Mouse (Mus musculus) cerebellum, adult 18-20 months (tissue): Measurements from ENCODE around the gene Ppp1r12b.

Source experiments
- DNase-seq, 2 experiments: peaks; one replicate each; pipeline ENCODE4 v3.0.0; 2021

Ppp1r12b gene

GRCm38 (mm10) chr1:134955637-134956176, at the start of gene Ppp1r12b:
Gene Ppp1r12b, minus strand, starts transcription at chr1:134955942.
- DNase-seq, result peak; percentile 95 to 99

GRCm38 (mm10) chr1:135003346-135003745, 47.6 kb upstream of the Ppp1r12b start:
- DNase-seq, result no peak

- DNase-seq, result no peak
Measured at GRCm38 (mm10) chr1:135000527-135000926, 44.8 kb upstream of the Ppp1r12b start.

GRCm38 (mm10) chr1:134998231-134998630, 42.5 kb upstream of the Ppp1r12b start:
- DNase-seq, result peak in 1 of 2 experiments; percentile 9

DNA sequence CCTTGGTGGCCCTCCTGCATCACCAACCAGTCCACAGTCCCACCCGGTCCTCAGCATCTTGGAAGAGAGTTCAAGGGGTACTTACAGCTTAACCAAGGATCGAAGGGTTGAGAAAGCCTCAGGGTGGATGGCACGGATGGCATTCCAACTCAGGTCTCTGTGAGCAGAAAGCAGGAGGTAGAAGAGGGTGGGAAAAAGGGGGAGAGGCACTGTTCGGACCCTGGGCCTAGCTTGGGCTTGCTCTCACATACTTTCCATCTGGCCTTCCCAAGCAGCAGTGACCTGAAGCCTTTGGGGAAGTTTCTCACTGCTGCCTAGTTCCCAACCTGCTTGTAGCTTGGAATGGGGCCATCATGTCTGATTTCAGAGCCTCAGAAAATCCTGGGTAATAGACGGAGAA, 41.8 kb upstream of the Ppp1r12b start:
- no peak for DNase-seq

- no peak for DNase-seq
Measured at GRCm38 (mm10) chr1:134996471-134996870, 40.7 kb upstream of the Ppp1r12b start.

GRCm38 (mm10) chr1:134995954-134996353, 40.2 kb upstream of the Ppp1r12b start:
- DNase-seq, result no peak

- no peak for DNase-seq
Measured at GRCm38 (mm10) chr1:134995437-134995836, 39.7 kb upstream of the Ppp1r12b start.

- no peak for DNase-seq
Measured at GRCm38 (mm10) chr1:134994739-134995138, 39.0 kb upstream of the Ppp1r12b start.

DNA sequence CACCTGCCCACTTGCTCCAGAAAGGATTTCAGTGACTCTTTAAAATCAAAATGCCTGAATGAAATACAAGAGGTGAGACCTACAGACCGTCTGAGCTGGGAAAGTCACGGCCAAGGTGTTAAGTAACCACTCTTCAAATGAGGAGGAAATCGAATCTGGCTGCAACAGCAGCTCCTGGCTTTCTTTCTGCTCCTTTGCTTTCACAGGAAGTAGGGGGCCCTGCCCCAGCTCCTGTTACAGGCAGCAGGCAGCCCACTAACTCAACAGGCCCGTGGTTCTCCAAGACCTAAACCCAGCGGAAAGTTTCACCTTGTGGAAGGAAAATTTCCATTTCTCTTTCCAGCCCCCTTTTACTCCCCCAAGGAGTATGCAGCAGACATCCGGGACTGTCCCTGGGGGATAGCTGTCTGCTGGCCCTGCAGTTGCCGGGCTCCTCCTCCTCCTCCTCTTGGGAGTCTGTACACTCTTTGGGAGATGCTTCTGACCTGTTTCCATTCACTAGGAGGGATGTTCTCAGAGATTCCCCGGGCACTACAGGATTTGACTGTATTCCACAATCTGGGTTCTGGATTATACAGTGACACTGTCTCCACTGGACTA, 36.4 kb upstream of the Ppp1r12b start:
- DNase-seq, result no peak

DNA sequence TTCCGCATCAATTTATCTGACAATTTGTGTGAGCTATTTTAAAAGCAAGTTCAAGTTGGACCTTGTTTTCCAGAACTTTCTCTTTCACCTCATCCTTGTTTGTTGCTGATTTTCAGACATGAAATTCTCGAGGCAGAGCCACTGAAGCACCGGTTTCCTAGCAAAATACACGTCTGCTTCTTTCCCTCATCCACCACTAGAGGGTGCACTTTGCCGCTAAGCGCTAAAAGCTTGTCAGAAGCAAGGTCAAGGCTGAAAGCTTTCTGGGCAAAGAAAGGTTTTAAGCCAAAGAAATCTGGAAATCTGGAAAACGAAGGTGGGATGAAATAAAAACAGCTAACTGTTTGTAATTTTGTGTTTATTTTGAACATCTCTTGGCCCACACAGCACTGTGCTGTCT, 33.6 kb upstream of the Ppp1r12b start:
- DNase-seq, result peak; percentile 80 to 82

GRCm38 (mm10) chr1:134987962-134988341, 32.2 kb upstream of the Ppp1r12b start:
- no peak for DNase-seq

DNA sequence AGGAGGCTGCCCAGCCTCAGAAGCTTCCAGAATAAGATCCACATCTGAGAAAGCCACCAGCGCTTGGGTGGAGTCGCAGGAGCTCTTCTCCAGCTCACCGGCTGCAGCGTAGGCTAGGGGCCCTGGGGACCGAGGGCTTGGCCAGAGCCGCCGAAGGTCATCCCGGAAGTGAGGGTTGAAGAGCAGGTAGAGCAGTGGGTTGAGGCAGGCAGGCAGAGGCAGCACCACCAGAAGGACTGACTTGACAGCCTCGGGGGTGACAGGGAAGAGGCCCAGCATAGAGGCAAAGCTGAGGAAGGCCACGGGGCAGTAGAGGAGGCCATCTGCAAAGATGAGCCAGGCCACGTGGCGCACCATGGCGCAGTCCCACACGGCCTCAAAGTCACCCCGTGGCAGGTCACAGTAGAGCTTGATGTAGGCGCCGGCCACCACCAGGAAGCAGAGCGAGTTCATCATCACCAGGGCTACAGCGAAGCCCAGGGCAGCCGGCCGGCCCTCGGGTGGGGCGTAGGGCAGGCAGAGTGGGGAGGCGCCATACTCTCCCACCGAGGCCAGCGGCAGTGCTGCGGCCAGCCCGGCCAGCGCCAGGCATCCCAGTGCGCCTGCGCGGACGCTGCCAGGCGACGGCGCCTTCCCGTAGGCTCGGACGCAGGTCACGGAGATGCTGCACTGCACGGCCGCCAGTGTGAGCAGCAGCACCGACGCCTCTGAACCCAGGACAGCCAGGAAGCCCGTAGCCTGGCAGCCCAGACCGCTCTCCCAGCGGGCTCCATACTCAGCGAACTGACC, 31.6 kb upstream of the Ppp1r12b start:
- peak; percentile 67 to 79 for DNase-seq

DNA sequence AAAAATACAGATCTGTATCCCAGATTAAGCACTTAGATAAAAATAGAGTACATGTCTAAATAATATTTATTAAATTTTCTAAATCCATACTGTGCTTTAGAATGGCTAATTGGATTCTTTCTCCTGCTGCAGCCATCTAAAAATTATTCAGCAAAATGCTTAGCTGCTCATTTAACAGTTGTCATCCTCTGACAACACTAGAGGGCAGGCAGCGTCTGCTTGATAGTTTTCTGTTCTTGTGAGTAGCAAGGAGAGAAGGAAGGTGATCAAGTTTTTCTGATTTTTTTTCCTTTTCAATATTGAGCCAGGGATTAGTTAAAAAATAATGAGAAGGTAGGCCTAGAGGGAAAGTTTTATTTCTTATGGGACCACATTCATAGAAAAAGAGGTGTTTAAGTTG, 17.2 kb upstream of the Ppp1r12b start:
- DNase-seq, result no peak

- DNase-seq, result no peak
Measured at GRCm38 (mm10) chr1:134965430-134965829, 9.7 kb upstream of the Ppp1r12b start.

DNA sequence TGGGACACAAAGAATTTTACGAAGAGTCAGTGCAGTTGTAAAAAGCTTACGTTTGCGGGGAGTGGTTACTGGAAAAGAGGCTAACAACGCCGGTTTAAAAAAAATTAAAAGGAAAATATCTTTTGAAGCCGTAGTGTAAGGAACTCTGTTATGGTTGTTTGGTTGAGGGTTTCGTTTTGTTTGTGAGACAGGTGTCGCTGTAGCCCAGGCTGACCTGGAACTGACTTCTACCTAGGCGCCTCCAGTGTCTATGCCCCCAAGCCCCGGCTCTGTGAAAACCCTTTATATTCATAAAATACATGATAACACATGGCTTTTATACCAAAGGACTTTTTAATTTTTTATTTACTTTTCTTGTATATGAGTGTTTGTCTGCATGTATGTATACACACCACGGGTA, 7.1 kb upstream of the Ppp1r12b start:
- peak; percentile 44 to 45 for DNase-seq

- peak; percentile 95 to 96 for DNase-seq
Measured at GRCm38 (mm10) chr1:134962053-134962803, 6.5 kb upstream of the Ppp1r12b start, which contains the start of gene Ube2t. Gene Ube2t, plus strand, starts transcription at chr1:134962565.

GRCm38 (mm10) chr1:134960634-134961033, 4.9 kb upstream of the Ppp1r12b start:
- no peak for DNase-seq

GRCm38 (mm10) chr1:134955050-134955636, 599 bp downstream of the Ppp1r12b start:
- no peak for DNase-seq

DNA sequence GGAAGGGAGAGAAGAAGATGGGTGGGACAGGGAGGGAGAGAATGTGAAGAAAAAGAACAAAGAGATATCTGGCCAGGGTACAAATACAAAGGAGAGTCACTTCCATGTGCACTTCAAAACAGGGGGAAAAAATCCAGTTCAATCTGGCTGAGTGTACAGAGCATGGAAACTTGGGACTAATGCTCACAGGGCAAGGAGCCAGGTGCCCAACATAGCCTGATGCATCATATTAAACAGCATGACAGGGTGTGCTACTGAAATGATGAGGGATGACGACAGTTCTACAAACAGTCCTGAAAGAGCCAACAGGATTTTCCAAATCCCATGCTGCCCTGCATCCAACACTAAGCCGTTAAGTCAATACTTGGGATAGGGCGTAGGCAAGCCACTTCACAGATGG, 5.8 kb downstream of the Ppp1r12b start:
- DNase-seq, result peak; percentile 46 to 56

- DNase-seq, result no peak
Measured at GRCm38 (mm10) chr1:134947590-134947989, 8.2 kb downstream of the Ppp1r12b start.

- DNase-seq, result no peak
Measured at GRCm38 (mm10) chr1:134942898-134943297, 12.8 kb downstream of the Ppp1r12b start.

GRCm38 (mm10) chr1:134940863-134941262, 14.9 kb downstream of the Ppp1r12b start:
- no peak for DNase-seq
